Comparison of ENCODE assay signal across 12 mouse cellular contexts in genomic region chr8:8985395-8985794, GRCm38 (mm10).
DNase-seq lines count a peak whose midpoint lies in the region; ATAC-seq and TF ChIP-seq lines count a peak whose summit lies in the region.
"Had no signal": no experiment of that assay in that cellular context is flagged by ENCODE, and none has a peak within 500 bp of the region (broad histone marks: within the 10 kb centered on the region; RNA-seq: fewer than 3 reads in every experiment).

No protein-coding gene starts in this region.

- H3K9ac ChIP-seq in hindbrain, postnatal 0 days (replicated peaks; ENCODE audit: low read length): no peak overlapping the region
- no peak overlapping the region for H3K9ac ChIP-seq in hindbrain, embryonic 13.5 days
- H3K9ac ChIP-seq: limb, embryonic 15.5 days; midbrain, embryonic 12.5 days had no signal

- TF ChIP-seq POLR2A in spleen, adult 2 months (IDR thresholded peaks at IDR 0.05; ENCODE audit: low read depth, low read length): no peak

- H3K9me3 ChIP-seq in hindbrain, postnatal 0 days (ENCODE audit: low read length): no peaks in the 10 kb centered on the region
- no peaks in the 10 kb centered on the region for H3K9me3 ChIP-seq in hindbrain, embryonic 13.5 days
- H3K9me3 ChIP-seq: limb, embryonic 15.5 days; midbrain, embryonic 12.5 days had no signal

- no peaks in the 10 kb centered on the region for H3K36me3 ChIP-seq in hindbrain, postnatal 0 days (ENCODE audit: insufficient read depth, low read length)
- H3K36me3 ChIP-seq in hindbrain, embryonic 13.5 days: no peaks in the 10 kb centered on the region
- H3K36me3 ChIP-seq in spleen, adult 2 months (ENCODE audit: control insufficient read depth, insufficient read depth, low read length): no peaks in the 10 kb centered on the region
- H3K36me3 ChIP-seq: limb, embryonic 15.5 days; midbrain, embryonic 12.5 days had no signal

- no peaks in the 10 kb centered on the region for H3K27me3 ChIP-seq in hindbrain, postnatal 0 days (ENCODE audit: insufficient read depth, low read length)
- H3K27me3 ChIP-seq in hindbrain, embryonic 13.5 days: 0 out of 2 replicates have a peak, but pooled peaks cover 5% of the 10 kb centered on the region
- H3K27me3 ChIP-seq in spleen, adult 2 months (ENCODE audit: control insufficient read depth, insufficient read depth, low read length): no peaks in the 10 kb centered on the region
- H3K27me3 ChIP-seq: limb, embryonic 15.5 days had no signal

- peaks cover 7% of the 10 kb centered on the region for H3K4me1 ChIP-seq in hindbrain, postnatal 0 days (ENCODE audit: insufficient read depth, low read length)
- H3K4me1 ChIP-seq in hindbrain, embryonic 13.5 days (replicated peaks): peaks cover 14% of the 10 kb centered on the region
- peaks cover 10% of the 10 kb centered on the region; the same call in 1 of the 2 replicates for H3K4me1 ChIP-seq in spleen, adult 2 months (ENCODE audit: control insufficient read depth, insufficient read depth, insufficient read length)

- TF ChIP-seq CTCF in hindbrain, postnatal 0 days (IDR thresholded peaks at IDR 0.05; ENCODE audit: low read depth): peak; percentile 51
- TF ChIP-seq CTCF in spleen, adult 2 months (IDR thresholded peaks at IDR 0.05; ENCODE audit: extremely low read depth, insufficient read depth, insufficient read length, insufficient replicate concordance): peak; percentile 44; the same call in 1 of the 2 replicates

- no peak overlapping the region for H3K4me3 ChIP-seq in hindbrain, postnatal 0 days (ENCODE audit: low read length)
- no peak overlapping the region for H3K4me3 ChIP-seq in hindbrain, embryonic 13.5 days
- H3K4me3 ChIP-seq in spleen, adult 2 months (ENCODE audit: extremely low read depth, insufficient read depth, insufficient read length): no peak overlapping the region
- H3K4me3 ChIP-seq: limb, embryonic 15.5 days; midbrain, embryonic 12.5 days had no signal

- no peak overlapping the region for H3K4me2 ChIP-seq in hindbrain, postnatal 0 days (ENCODE audit: low read depth, low read length)
- no peak overlapping the region for H3K4me2 ChIP-seq in hindbrain, embryonic 13.5 days
- H3K4me2 ChIP-seq: limb, embryonic 15.5 days had no signal

- H3K27ac ChIP-seq in hindbrain, postnatal 0 days: no peak overlapping the region
- no peak overlapping the region for H3K27ac ChIP-seq in hindbrain, embryonic 13.5 days
- no peak overlapping the region for H3K27ac ChIP-seq in spleen, adult 2 months (ENCODE audit: insufficient read depth, low read length)
- H3K27ac ChIP-seq: limb, embryonic 15.5 days; midbrain, embryonic 12.5 days had no signal

- DNase-seq in hindbrain, postnatal 0 days (ENCODE audit: low spot score): no peak
- peak in 1 of 2 experiments; percentile 46 for DNase-seq in spleen, adult 2 months (ENCODE audit: low read depth in 1 of 2, low spot score in 2 of 2)
- no peak for DNase-seq in spleen, adult 18-20 months
- peak; percentile 42 for DNase-seq in ZHBTc4 (ENCODE audit: low read depth, low spot score)
- DNase-seq in urinary bladder, postnatal 14 days (ENCODE audit: low spot score): no peak
- no peak for DNase-seq in urinary bladder, postnatal 10 days (ENCODE audit: low spot score)
- DNase-seq: cerebellum, postnatal 14 days; heart, postnatal 36 days had no signal

- 81% methylated on average over 13 of the region's 13 CpGs for WGBS in hindbrain, postnatal 0 days
- 84% methylated on average over 13 of the region's 13 CpGs for WGBS in hindbrain, embryonic 13.5 days
- 28% methylated on average over 13 of the region's 13 CpGs for WGBS in spleen, adult 2 months

- ATAC-seq in hindbrain, postnatal 0 days: no peak
- no peak; the same call in 1 of the 2 replicates for ATAC-seq in hindbrain, embryonic 13.5 days (ENCODE audit: low FRiP score)
- ATAC-seq in neutrophil, adult 5-6 weeks (ENCODE audit: extremely low read depth, insufficient number of reproducible peaks, low FRiP score, poor library complexity, severe bottlenecking): peak; percentile 58
